Mouse (Mus musculus) adrenal gland, postnatal 4 days (tissue): ENCODE data around the gene Dph5. TPM values are rescaled to one million over a fixed set of nuclear protein-coding genes. Genes with fewer than 3 reads are reported as not detected.
"Not testable (repeated sequence)": the region's sequence is repeated elsewhere in the genome, so short reads cannot be mapped to it uniquely, and the experiment has no call there.

ENCODE experiments used
- DNase-seq, 2 experiments: peaks; one replicate each; pipeline ENCODE4 v3.0.0; 2021 to 2022; ENCODE audit warnings: low spot score in 2 of 2, mixed read lengths in 2 of 2
- total RNA-seq, 2 experiments: library from RNA; stranded (reverse); gene quantifications; 2 replicates each; pipeline ENCODE4 v1.2.3; 2021

Dph5 gene
- total RNA-seq, 2 experiments from 2014 or later: 23.0 to 28.8 TPM

GRCm38 (mm10) chr3:115888310-115889106, 871 bp downstream of the Dph5 start:
- peak in 1 of 2 experiments; percentile 7 for DNase-seq

- no peak for DNase-seq
Measured at GRCm38 (mm10) chr3:115892341-115892740, 4.7 kb downstream of the Dph5 start.

GRCm38 (mm10) chr3:115893166-115893565, 5.5 kb downstream of the Dph5 start:
- DNase-seq: no peak

GRCm38 (mm10) chr3:115898354-115898948, 10.8 kb downstream of the Dph5 start:
- DNase-seq: no peak

- no peak for DNase-seq
Measured at GRCm38 (mm10) chr3:115902301-115902956, 14.8 kb downstream of the Dph5 start.

GRCm38 (mm10) chr3:115905067-115905466, 17.4 kb downstream of the Dph5 start:
- DNase-seq: no peak

GRCm38 (mm10) chr3:115905567-115905966, 17.9 kb downstream of the Dph5 start:
- no peak for DNase-seq

- DNase-seq: not testable (repeated sequence)
Measured at GRCm38 (mm10) chr3:115907406-115907805, 19.8 kb downstream of the Dph5 start.

- no peak for DNase-seq
Measured at GRCm38 (mm10) chr3:115924401-115925190, 37.0 kb downstream of the Dph5 start.

- no peak for DNase-seq
Measured at GRCm38 (mm10) chr3:115926531-115926930, 38.9 kb downstream of the Dph5 start.

- DNase-seq: no peak
Measured at GRCm38 (mm10) chr3:115931701-115932100, 44.1 kb downstream of the Dph5 start.

GRCm38 (mm10) chr3:115933293-115934186, 45.9 kb downstream of the Dph5 start:
- no peak for DNase-seq

- DNase-seq: no peak
Measured at GRCm38 (mm10) chr3:115936734-115937599, 49.3 kb downstream of the Dph5 start.

GRCm38 (mm10) chr3:115937807-115938206, 50.2 kb downstream of the Dph5 start:
- DNase-seq: no peak

GRCm38 (mm10) chr3:115940510-115940909, 52.9 kb downstream of the Dph5 start:
- no peak for DNase-seq

- no peak for DNase-seq
Measured at GRCm38 (mm10) chr3:115941464-115941863, 53.8 kb downstream of the Dph5 start.

- no peak for DNase-seq
Measured at GRCm38 (mm10) chr3:115944376-115944775, 56.7 kb downstream of the Dph5 start.

- DNase-seq: no peak
Measured at GRCm38 (mm10) chr3:115946272-115946671, 58.6 kb downstream of the Dph5 start.

GRCm38 (mm10) chr3:115949220-115949920, 61.7 kb downstream of the Dph5 start:
- no peak for DNase-seq
